Mouse (Mus musculus) frontal cortex, postnatal 14 days (tissue): ENCODE data around the gene Gm7138.
"Not testable (repeated sequence)": the region's sequence is repeated elsewhere in the genome, so short reads cannot be mapped to it uniquely, and the experiment has no call there.

Source experiments
- DNase-seq, 2 experiments: peaks; one replicate each; pipeline ENCODE4 v3.0.0; 2022; ENCODE audit warnings: low spot score in 2 of 2

Gene Gm7138

DNA sequence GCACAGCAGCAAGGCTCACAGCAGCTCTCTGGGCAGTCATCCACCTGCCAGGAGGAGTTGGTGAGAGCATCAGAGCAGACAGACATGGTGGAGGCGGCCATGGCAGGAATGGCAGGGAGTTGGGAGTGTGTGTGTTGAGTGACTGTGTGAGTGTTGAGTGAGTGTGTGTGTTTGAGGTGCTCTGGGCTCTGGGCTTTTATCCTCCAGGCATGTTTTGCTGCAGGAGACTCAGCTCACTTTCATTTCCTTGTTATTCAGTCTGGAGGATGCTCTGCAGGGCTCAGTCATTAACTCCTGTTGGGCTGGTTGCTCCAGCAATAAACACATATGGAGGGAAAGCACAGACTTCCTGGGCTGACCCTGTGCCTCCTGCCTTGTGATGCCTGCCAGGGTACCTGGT lies at the start of gene Gm7138:
Gene Gm7138, minus strand, starts transcription at position 101 of the 400 bp plus-strand sequence.
- not testable (repeated sequence) for DNase-seq

DNA sequence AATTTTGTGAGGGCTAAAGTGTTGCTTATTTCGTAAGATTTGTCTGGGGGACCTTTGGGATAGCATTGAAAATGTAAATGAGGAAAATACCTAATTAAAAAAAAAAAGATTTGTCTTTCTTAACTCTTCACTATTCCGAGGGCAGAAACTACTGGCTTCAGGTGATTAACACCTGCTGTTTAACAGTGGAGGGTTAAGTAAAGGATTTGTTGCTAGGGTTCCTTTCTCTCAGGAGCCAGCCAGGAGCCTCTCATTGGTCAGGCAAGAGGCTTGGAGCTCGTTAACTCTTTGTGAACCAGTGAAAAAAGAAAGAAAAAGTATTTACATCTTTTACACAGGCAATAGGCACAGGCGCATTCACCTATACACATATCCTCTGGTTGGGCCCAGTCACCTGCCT lies 42.5 kb upstream of the Gm7138 start:
- DNase-seq: no peak

DNA sequence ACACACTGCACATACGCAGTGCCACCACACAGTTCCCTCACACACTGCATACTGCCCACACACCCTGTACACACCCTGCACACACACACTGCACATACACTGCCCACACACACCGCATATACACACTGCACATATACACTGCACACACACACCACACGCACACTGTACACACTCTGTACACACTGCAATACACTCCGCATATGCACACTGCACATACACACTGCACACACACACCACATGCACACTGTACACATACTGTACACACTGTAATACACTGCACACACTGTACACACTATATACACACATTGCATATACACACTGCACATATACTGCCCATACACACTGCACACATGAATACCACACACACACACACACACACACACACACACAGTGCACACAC lies 41.8 kb upstream of the Gm7138 start:
- DNase-seq: no peak

DNA sequence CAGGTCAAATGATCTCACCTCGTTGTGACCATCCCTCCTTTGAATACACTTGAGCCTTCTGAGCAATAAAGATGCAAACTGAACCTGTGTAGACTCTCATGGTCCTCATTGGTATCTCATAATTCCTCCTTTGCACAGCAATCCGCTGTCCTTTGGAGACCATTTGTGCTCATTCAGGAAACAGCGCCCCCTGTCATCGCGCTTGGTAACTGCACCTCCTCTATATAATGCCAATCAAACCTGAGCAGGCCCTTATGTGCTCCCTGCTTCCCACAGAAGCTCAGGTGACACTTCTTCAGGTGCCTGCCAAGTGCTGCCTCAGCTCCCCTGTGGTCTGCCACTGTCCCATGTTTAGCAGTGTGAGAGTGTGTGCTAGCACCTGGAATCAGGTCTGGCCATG lies 38.8 kb upstream of the Gm7138 start:
- no peak for DNase-seq

DNA sequence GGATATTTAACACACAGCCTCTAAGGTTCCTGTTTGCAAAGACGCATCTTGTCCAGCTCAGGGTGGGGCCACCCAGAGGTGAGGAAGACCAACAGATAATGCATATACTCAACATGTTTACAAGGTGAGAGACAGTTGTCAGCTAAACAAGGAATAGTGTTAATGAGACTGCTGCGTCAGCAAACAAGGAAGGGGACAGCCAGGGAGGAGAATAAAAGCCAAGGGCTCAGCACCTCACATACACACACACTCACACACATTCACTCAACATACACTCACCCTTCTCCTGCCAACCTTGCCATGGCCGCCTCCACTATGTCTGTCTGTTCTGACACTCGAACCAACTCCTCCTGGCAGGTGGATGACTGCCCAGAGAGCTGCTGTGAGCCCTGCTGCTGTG lies 37.6 kb upstream of the Gm7138 start, which contains the start of gene Gm2696:
Gene Gm2696, plus strand, starts transcription at position 301 of the 400 bp plus-strand sequence.
- no peak for DNase-seq

DNA sequence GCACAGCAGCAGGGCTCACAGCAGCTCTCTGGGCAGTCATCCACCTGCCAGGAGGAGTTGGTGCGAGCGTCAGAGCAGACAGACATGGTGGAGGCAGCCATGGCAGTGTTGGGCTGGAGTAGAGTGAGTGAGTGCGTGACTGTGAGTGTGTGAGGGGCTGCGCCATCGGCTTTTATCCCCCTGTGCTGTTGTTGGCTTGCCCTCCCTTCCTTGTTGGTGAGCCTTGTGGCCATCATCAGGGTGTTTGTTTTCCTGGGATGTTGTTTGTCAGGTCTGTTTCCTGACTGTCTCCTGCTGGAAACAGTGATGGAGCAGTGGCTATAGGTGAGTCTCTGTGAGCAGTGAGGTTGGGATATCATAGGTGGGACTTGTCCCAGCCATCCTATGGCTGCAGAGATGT lies 35.0 kb upstream of the Gm7138 start, which contains the start of gene Gm9507:
Gene Gm9507, minus strand, starts transcription at position 101 of the 400 bp plus-strand sequence.
- no peak for DNase-seq

DNA sequence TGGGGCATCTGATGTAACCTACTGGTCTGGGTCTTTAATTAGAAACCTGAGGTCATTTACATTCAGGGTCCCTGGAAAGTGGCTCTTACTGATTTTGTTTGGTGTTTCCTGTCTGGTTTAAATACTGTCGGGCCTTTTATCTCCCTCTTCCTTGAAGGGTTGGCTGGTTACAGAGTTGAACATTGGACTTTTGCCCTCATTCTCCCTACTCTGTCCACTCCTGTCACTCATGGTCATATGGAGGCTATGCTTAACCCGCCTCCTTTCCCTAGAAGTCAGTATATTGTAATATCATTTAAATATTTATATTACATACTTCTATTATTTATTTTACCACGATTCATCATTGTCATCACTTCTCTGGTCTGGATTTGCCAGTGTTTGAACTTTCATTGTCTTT lies 27.4 kb upstream of the Gm7138 start:
- no peak for DNase-seq

DNA sequence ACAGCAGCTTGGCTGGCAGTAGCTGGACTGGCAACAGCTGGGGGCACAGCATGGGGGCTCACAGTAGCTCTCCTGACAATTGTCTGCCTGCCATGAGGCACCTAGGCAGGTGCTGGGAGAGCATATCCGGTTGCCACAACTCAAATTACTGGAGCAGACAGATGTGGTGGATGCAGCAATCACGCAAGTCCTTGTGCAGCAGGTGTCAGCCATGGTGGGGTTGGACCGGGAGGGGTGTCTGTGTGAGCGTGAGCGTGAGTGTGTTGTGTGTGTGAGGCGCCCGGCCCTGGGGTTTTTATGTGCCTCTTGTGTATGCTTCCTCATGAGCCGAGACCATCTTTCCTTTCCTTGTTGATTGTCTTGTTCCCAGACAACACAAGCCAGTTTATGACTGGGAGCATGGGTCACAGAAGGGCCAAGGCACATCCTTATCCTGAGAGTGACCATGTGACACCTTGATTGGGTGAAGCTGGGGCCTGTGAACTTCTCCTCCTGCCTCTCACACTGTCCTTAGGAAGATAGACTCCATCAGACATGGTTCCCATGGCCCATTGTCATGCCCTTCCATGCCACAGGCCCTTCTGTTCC lies 22.3 kb upstream of the Gm7138 start, which contains the start of gene Gm19668:
Gene Gm19668, minus strand, starts transcription at position 213 of the 588 bp plus-strand sequence.
- no peak for DNase-seq

DNA sequence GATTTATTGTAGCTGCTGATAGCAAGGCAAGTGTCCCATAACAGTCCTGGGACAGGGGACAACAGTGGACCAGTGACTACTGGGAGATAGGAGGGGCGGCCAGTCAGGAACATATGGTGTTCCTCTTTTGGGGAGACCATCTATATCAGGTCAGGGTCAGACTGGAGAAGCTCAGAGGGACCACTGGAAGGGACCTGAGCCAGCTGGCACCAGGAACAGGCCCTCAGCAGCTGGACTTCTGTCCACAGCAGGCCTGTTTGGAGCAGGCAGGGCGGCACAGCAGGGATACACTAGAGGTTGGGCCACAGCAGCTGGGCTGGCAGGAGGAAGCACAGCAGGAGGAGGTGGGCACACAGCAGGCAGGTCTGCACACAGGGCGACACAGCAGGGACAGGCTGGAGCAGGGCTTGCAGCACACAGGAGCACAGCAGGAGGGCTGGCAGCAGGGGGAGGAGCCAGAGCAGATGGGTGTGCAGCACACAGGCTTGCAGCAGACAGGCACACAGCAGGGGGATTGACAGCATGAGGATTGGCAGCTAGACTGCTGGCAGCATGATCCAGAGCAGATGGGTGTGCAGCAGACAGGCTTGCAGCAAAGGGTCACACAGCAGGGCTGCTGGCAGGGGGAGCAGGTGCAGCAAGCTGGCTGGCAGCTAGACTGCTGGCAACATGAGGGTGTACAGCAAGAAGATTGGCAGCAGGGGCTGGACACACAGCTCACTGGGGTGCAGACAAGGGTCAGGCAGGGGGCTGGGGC lies 21.6 kb upstream of the Gm7138 start:
- DNase-seq: not testable (repeated sequence)

DNA sequence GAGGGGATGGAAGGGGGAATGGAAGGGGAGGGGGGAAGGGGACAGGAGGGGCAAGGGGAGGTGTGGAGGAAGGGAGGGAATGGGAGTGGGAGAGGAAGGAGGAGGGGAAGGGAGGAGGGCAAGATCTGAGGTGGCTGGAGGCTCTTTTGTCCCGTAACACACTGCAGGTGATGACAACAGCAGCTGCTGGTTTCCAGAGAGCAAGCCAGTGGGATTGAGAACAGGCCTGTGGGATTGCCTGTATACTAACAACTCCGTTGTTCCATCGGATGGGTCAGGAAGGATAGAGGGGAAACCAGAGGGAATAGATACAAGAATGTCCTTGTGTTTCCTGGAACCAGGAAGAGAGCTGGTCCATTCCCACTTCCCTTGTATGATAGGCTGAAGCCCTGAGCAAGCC lies 20.9 kb upstream of the Gm7138 start:
- no peak for DNase-seq

DNA sequence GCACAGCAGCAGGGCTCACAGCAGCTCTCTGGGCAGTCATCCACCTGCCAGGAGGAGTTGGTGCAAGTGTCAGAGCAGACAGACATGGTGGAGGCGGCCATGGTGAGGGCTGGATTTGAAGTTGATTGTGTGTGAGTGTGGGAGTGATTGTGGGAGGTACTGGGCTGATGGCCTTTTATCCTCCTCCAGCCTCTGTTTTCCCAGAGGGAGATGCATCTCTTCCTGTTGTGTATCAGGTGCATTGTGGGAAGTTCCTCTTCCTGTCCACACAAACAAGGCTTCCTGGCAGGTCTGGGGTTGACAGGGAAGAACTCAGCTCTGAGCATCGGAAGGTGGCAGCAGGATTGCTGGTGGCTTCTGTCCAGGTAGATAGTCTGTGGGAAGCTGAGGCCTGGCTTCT lies 18.2 kb upstream of the Gm7138 start, which contains the start of gene Gm9639:
Gene Gm9639, minus strand, starts transcription at position 101 of the 400 bp plus-strand sequence.
- no peak for DNase-seq

DNA sequence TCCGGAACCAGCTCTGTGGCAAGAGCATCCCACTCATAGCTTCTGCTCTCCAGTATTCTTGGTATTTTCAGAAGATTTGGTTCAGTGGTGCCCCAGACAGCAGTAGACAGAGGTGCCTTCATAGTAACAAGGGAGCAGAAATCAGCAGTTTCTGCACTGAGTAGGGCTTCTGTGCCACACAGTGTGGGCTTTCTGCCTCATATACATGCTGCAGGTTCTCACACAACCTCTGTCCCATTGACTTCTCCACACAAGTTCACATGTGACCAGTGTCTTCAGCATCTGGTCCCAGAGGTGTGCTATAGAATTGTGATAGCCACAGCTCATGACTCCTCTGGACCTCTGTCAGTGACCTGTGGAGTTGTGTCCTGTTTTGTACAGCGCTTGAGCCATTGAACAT lies 11.9 kb upstream of the Gm7138 start:
- no peak for DNase-seq

DNA sequence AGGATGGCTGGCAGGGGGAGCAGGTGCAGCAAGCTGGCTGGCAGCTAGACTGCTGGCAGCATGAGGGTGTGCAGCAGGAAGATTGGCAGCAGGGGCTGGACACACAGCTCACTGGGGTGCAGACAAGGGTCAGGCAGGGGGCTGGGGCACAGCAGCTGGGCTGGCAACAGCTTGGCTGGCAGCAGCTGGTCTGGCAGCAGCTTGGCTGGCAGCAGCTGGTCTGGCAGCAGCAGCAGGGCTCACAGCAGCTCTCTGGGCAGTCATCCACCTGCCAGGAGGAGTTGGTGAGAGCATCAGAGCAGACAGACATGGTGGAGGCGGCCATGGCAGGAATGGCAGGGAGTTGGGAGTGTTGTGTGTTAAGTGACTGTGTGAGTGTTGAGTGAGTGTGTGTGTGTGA lies 11.1 kb upstream of the Gm7138 start, which contains the start of gene Gm7137:
Gene Gm7137, minus strand, starts transcription at position 325 of the 400 bp plus-strand sequence.
- DNase-seq: not testable (repeated sequence)

DNA sequence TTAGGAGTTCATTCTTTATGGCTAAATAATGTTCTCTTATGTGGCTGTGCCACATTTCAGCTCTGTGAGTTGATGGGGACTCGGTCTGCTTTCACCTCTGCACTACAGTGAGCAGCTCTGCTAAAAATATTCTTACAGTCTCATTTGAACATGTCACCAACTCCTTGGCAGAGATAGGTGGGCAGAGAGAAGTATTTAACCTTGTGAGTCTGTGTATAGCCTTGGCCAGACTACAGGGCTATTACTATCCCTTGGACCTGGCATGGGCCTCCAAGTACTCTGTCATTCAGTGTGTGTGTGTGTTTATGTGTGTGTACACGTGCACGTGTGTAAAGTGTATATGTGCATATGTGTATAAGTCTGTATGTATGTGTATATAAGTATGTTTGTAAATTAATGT lies 6.7 kb upstream of the Gm7138 start:
- DNase-seq: not testable (repeated sequence)

DNA sequence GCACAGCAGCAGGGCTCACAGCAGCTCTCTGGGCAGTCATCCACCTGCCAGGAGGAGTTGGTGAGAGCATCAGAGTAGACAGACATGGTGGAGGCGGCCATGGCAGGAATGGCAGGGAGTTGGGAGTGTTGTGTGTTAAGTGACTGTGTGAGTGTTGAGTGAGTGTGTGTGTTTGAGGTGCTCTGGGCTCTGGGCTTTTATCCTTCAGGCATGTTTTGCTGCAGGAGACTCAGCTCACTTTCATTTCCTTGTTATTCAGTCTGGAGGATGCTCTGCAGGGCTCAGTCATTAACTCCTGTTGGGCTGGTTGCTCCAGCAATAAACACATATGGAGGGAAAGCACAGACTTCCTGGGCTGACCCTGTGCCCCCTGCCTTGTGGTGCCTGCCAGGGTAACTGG lies 5.7 kb upstream of the Gm7138 start, which contains the start of gene Gm3250:
Gene Gm3250, minus strand, starts transcription at position 101 of the 400 bp plus-strand sequence.
- DNase-seq: not testable (repeated sequence)

DNA sequence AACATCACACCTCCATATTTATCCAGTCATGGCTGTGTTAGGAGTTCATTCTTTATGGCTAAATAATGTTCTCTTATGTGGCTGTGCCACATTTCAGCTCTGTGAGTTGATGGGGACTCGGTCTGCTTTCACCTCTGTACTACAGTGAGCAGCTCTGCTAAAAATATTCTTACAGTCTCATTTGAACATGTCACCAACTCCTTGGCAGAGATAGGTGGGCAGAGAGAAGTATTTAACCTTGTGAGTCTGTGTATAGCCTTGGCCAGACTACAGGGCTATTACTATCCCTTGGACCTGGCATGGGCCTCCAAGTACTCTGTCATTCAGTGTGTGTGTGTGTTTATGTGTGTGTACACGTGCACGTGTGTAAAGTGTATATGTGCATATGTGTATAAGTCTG lies 4.6 kb downstream of the Gm7138 start:
- DNase-seq: not testable (repeated sequence)

DNA sequence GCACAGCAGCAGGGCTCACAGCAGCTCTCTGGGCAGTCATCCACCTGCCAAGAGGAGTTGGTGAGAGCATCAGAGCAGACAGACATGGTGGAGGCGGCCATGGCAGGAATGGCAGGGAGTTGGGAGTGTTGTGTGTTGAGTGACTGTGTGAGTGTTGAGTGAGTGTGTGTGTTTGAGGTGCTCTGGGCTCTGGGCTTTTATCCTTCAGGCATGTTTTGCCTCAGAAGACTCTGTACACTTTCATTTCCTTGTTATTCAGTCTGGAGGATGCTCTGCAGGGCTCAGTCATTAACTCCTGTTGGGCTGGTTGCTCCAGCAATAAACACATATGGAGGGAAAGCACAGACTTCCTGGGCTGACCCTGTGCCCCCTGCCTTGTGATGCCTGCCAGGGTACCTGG lies 5.5 kb downstream of the Gm7138 start, which contains the start of gene Gm3238:
Gene Gm3238, minus strand, starts transcription at position 101 of the 400 bp plus-strand sequence.
- DNase-seq: not testable (repeated sequence)

DNA sequence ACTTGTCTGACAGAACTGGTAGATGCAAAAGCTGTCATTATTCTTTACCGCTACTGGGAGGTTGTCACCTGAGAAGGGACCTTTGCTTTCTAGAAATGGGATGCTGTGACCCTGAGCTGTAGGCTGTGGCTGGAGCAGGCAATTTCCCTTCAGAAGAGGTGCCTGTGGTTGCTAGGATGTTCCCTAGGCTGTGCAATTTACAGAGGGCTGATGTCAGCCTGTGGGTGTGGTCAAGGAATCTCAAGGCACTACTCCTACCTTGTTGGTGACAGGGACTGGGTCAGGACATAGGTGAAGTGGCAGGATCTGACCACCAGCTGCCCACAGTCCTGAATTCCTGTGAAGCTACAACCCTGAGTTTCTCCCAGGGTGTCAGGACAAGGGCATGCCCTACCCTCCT lies 7.0 kb downstream of the Gm7138 start:
- DNase-seq: no peak

DNA sequence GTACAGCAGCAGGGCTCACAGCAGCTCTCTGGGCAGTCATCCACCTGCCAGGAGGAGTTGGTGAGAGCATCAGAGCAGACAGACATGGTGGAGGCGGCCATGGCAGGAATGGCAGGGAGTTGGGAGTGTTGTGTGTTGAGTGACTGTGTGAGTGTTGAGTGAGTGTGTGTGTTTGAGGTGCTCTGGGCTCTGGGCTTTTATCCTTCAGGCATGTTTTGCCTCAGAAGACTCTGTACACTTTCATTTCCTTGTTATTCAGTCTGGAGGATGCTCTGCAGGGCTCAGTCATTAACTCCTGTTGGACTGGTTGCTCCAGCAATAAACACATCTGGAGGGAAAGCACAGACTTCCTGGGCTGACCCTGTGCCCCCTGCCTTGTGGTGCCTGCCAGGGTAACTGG lies 17.2 kb downstream of the Gm7138 start, which contains the start of gene Gm3233:
Gene Gm3233, minus strand, starts transcription at position 101 of the 400 bp plus-strand sequence.
- DNase-seq: not testable (repeated sequence)

DNA sequence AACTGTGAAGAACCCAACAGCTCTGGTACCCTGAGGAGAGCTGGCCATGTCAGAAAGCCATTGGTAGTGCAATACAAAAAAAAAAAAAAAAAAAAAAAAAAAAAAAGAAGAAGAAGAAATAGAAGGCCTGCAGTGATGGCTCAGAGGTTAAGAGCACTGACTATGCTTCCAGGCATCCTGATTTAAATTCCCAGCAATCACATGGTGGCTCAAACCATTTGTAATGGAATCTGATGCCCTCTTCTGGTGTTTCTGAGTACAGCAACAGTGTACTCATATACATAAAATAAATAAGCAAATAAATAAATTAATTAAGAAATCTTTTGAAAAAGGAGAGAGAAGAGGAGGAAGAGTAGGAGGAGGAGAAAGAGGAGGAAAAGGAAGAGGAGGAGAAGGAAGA lies 23.3 kb downstream of the Gm7138 start:
- DNase-seq: no peak

DNA sequence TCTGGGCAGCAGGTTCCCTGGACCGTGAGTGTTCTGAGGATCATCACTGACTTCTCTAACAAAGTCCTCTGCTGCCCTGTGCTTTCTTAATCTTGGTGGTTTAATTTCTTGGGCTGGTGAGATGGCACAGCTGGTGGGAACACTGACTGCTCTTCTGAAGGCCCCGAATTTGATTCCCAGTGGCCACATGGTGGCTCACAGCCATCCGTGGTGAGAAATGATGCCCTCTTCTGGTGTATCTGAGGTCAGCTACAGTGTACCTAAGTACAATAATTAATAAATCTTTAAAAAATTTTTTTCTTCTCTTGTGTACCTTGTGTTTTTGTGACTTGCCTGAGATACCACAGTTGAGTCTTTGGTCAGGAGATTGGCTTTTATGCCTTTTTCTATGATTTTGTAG lies 24.4 kb downstream of the Gm7138 start:
- not testable (repeated sequence) for DNase-seq

DNA sequence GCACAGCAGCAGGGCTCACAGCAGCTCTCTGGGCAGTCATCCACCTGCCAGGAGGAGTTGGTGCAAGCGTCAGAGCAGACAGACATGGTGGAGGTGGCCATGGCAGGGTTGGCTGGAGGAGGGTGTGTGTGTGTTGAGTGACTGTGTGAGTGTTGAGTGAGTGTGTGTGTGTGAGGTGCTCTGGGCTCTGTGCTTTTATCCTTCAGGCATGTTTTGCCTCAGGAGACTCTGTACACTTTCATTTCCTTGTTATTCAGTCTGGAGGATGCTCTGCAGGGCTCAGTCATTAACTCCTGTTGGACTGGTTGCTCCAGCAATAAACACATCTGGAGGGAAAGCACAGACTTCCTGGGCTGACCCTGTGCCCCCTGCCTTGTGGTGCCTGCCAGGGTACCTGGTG lies 25.5 kb downstream of the Gm7138 start, which contains the start of gene Gm9736:
Gene Gm9736, minus strand, starts transcription at position 101 of the 400 bp plus-strand sequence.
- DNase-seq: not testable (repeated sequence)
